Mouse (Mus musculus): Measurements from ENCODE around the gene Art2b.
"Not testable (repeated sequence)": the region's sequence is repeated elsewhere in the genome, so short reads cannot be mapped to it uniquely, and the experiment has no call there.

Gene Art2b

DNA sequence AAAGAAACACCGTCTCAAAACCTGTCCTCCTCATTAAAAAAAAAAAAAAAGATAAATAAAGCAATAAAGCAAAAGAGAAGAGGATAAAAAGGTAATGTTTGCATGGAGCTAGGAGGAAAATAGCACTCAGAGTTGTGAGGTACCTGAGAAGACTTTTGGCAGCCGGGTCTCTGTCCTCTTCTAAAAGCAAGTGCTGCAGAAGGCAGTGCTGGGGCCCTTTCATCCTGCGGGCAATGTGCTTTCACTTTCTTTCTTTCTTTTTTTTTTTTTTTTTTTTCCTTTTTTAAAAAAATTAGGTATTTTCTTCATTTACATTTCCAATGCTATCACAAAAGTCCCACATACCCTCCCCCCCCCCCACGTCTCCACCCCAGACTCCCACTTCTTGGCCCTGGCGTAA, at the start of gene Art2b:
Art2b (minus strand) TSS at position 193 of the 400 bp plus-strand sequence.
- in situ Hi-C loops (cut with MboI, MseI): no loop called here

DNA sequence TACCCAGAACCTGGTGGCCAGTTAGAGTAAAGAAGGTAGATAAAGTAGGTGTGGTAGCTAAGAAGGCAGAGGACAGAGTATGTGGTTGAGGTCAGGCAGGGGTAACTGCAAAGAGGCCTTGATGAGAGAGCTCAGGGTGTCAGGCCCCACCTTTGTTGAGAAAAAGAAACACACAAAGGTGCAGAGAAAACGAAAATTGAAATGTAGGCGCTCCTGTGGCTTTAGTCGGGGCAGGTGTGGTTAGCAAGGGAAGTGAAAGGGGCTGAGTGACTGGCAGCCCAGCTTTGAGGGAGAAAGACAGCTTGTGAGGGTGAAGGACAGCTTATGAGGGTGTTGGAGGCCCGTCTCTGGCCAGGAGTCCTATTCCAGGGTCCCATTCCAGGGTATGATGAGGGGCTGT, 49.1 kb upstream of the Art2b start:
- in situ Hi-C loops (cut with MboI, MseI): no loop called here

DNA sequence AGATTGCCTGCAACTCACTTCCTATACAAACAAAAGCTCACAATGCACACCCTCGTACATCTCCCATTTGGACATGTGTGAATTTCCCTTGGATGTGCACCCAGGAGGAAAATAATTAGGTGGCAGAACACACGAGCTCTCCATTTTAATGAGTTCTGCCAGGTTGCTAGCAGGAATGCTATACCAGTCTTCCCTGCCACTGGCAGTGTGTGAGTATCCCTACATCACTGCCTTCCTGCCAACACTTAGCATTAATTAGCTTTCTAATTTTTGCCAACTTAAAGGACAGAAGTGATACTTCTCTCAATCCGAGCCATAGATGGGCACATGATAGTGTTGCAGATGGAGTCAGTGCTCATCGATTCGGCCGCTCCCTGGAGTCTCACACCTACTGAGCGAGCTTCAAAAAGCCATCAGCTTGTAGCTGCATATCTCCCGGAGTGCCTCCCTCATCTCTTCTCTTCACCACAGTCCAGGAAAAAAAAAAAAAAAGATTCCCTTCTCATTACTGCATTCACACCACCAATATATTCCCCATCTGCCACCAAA, 48.3 kb upstream of the Art2b start:
- in situ Hi-C loops (cut with MboI, MseI): no loop called here

DNA sequence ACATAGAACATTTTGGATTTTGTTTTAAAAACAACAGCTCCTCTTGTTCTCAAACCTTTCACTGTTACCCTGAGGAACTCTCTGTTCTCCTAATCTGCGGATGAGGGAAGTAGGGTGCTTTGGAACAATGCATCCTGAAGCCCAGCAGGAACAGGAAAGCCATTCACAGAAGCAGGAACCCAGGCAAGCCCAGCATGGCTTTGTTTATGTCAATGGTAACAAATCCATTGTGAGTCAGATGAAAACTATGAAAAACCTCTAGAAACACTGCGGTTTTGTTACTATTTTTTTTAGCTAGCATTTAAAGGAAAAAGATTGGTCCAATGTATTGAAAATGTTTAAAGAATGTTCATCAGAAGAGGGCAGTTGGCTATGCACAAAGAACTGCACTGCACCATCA, 43.1 kb upstream of the Art2b start:
- in situ Hi-C loops (cut with MboI, MseI): no loop called here

DNA sequence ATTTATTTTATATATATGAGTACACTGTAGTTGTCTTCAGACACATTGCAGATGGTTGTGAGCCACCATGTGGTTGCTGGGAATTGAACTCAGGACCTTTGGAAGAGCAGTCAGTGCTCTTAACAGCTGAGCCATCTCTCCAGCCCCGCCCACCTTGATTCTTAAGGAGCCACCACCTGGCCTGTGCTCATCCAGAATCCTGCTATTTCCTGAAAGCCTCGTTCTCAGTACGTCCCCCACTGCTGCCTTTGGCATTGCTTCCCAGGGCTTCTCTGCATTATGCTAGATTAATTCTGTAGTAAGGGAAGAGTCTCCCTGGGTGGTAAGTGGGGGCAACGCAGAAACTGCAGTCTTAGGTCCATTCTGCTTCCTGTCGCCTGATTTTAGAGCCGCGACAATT, 41.8 kb upstream of the Art2b start:
- in situ Hi-C loops (cut with MboI, MseI): not testable (repeated sequence)

DNA sequence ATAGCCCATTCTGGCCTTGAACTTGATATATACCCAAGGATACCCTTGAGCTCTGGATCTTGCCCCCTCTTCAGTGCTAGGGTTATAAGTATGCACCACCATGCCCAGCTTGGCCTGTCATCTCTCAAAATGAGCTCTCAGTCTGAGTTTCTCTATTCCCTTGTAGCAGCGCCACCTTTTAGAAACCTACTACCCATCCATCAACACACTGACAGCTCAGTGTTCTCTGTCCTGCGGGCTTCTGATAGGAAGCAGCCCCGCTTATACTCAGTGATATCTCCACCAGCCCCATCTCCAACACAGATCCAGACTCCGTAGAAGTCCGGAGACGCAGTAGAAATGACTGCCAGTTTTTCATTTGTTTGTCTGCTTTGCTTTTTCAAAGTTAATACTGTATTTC, 38.9 kb upstream of the Art2b start:
- in situ Hi-C loops (cut with MboI, MseI): no loop called here

DNA sequence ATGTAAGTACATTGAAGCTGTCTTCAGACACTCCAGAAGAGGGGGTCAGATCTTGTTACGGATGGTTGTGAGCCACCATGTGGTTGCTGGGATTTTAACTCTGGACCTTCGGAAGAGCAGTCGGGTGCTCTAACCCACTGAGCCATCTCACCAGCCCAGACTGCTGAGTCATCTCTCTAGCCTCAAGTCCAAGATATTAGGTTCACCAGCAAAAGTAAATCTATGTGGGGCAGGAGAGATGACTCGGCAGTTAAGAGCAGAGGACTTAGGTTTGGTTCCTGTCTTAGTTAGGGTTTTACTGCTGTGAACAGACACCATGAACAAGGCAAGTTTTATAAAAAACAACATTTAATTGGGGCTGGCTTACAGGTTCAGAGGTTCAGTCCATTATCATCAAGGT, 36.5 kb upstream of the Art2b start:
- in situ Hi-C loops (cut with MboI, MseI): not testable (repeated sequence)

DNA sequence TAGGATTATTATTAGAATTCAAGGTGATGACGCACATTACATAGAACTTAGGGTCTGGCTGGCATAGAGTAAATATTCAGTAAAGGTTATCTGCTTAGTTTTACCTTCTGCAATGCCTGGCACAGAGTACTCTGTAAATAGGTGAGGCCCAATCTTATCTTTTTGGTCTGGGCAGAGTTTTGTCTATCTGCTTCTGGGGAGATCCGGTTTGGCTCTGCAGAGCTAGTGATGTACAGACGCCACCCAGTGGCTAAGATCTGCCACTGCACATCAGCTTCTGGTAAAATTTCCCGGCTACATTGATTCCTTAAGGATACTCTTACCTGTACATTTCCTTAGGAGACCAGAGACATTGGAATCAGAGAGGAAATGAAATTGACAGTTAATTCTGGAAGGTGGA, 35.0 kb upstream of the Art2b start:
- in situ Hi-C loops (cut with MboI, MseI): no loop called here

DNA sequence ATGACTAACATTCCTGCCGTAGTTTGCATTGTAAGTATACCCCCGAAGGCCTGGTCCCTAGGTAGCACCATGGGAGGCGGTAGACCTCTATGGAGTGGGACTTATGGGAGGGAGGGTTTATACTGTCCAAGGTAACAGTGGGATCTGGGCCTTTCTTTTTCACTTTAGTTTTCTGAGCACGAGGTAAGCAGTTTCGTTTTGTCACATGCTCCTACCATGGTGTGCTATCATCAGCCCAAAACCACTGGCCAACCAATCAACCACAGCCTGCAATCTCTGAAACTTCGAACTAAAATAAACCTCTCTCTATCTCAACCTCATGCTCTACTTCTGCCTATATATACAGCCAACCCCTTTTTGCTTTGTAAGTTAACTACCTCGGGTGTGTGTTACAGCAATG, 32.9 kb upstream of the Art2b start:
- in situ Hi-C loops (cut with MboI, MseI): no loop called here

DNA sequence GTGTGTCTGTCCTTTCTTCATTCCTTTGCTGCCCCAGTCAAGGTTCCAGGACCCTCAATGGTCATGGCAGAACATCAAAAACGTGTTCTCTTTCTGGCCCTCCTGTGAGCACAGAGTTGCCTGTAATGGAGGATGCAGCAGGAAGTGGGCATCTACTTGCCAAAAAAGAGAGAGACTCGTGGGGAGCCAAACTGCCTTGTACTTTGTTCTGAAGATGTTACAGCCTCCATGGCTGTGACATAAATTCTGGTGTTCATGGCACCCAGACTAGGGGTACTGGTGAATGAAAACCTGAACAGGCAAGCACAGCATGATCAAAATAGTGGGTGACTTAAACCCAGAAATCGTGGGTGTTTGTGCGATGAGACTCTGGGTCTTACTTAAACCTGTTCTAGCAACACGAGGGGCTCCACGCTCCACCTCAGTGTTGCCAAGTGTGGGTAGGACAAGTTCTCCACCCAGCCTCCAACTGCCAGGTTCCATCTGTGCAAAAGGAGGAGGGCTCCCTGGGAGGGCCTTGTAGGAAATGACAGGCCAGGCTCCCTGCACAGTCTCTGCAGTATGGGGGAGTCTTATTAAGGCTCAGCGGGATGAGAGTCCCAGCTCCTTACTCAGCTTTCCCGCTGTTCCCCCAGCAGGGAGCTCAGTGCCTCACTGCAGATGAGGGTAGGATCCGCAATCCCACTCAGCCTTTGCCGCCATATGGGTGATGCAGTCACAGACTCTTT, 32.2 kb upstream of the Art2b start:
- in situ Hi-C loops (cut with MboI, MseI): no loop called here

DNA sequence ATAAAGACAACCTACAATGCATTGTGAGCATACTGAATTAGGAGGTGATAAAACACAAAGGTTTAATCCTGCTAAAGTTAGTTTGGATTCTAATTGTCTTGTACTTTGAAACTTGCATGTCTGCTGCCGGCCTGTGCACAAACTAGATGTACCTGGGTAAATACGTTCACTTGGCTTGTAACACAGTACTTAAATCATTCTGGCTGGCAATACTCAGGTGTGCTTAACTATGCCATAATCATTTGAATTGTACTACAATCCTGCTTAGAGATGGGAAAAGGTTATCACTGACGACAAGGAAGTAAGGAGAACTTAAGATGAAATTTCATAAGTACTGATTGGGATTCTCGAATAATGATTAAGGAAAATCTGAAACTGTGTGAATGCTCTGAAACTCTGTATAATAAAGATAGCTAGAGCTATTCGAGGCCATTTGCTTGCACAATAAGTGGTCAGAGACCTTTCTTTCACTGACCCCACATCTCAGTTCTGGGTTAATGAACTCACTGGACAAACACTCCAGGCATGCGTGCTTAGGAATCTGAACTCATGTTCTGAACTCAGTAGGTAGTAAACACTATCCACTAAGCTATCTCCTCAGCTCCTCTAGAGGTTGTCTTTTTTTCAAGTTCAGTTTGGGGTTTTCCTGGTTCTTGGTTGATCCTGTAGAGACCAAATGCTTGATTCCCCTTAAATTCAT, 30.9 kb upstream of the Art2b start:
- in situ Hi-C loops (cut with MboI, MseI): no loop called here

DNA sequence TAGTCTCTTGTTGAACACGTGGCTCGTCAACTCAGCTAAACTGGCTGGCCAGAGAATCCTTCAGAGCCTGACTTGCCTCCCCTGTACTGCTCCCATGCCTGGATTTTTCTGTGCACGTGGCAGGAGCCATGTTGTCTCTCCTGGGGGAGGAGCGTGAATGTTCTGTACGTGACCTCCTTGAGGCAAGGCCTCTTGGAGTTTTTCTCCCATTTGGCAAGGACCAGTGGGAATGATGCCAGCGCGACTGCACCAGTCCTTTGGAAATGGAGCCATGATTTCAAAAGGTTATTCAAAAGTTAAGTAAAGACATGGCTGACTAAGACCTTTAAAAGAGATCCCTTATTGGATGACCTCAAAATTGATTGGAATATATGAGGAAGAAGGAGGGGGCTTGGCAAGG, 30.0 kb upstream of the Art2b start:
- in situ Hi-C loops (cut with MboI, MseI): no loop called here

DNA sequence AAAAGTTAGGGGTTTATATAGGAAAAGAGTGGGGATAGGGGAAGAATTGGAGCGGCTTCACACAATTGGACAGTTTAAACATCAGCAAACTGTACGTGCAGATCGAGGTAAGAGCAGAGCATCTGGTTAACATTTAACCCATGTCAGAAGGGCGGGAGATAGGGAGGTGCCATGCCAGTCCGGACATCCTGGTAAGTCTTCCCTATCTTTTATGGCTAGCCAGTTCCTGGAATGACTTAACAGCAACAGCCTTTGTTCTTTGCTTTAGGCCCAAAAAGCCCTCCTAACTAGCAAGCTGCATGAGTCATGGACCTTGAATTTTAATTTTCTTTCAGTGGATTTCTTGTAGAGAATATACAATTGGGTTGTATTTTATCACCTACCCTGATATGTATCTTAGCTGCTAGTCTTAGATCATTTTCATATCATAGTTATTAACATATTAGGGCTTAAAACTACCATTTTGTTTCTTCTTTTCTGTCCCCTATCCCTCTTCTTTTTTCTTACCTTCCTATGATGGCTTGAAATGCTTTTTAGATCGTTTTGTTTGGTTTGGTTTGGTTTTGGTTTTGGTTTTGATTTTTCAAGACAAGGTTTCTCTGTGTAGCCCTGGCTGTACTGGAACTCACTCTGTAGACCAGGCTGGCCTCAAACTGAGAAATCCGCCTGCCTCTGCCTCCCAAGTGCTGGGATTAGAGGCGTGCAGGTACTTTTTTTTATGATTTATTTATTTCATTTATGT, 27.6 kb upstream of the Art2b start:
- in situ Hi-C loops (cut with MboI, MseI): not testable (repeated sequence)

DNA sequence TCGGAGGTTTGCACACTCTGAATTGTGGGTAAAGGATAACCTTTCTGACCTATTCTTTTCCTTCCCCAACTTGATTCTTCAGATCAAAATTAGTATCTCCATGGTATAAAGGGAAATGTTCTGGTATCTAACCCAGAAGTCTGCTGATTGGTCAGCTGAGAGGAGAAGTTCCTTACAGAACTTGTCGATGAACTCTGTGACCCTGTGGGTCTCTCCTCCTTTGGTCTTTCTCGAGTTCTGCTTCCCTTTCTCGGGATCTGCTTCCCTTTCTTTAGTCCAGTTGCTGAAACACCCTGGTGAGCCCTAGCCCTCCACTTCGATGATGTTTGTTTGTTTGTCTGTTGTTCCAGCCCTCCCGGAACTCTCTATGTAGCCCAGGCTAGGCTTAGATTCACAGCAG, 22.4 kb upstream of the Art2b start:
- in situ Hi-C loops (cut with MboI, MseI): no loop called here

DNA sequence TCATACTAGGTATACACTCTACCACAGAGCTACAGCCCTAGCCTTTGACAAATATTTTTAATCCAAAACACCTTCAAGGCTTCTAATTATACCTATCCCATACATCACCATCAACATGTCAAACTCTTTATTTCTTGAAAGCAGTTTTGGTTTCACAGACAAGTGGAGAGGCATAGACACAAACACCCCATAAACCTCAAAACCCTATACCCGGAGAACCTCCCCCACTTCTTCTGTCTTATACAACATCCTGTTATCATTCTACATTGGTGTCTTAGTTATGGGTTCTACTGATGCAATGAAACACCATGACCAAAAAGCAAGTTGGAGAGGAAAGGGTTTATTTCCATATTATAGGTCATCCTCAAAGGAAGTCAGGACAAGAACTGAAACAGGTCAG, 15.0 kb upstream of the Art2b start:
- in situ Hi-C loops (cut with MboI, MseI): no loop called here

DNA sequence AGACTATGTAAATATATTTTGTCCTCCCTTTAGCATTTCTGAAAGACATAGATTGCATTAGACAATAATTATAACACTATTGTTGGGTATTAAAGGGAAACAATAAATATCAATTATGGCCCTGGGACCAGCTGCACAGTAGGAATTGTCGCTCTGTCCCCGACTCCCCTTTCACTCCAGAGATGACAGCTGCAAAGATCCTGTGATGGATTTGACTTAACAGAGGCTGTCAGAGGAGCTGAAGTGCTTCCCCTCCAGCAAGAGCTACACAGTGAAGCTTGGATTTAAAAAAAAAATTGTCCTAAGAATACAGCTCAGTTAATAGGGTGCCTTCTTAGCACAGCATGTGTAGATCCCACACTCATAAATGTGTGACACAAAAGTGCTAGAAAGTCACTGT, 13.1 kb upstream of the Art2b start:
- in situ Hi-C loops (cut with MboI, MseI): loop anchor here (10.0 kb wide), 1 partner anchor 414 kb away; no protein-coding TSS in a partner anchor

DNA sequence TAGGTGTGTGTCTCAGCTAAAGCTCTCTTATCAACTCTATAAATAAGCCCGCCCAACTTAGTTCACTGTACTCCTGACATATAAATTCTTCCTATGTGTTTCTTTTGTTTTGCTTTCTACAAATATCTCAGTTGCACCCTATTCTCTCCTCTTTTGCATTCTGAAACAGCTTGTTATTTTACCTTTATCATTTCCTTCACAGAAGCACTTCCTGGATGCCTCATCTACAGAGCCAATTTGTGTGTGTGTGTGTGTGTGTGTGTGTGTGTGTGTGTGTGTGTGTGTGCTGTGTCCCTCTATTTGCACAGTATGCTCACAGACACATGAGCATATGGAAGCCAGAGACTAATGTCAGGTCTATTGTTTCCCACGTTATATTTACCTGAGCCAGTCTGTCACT, 9.6 kb upstream of the Art2b start:
- in situ Hi-C loops (cut with MboI, MseI): loop anchor here (10.0 kb wide), 1 partner anchor 410 kb away; no protein-coding TSS in a partner anchor

DNA sequence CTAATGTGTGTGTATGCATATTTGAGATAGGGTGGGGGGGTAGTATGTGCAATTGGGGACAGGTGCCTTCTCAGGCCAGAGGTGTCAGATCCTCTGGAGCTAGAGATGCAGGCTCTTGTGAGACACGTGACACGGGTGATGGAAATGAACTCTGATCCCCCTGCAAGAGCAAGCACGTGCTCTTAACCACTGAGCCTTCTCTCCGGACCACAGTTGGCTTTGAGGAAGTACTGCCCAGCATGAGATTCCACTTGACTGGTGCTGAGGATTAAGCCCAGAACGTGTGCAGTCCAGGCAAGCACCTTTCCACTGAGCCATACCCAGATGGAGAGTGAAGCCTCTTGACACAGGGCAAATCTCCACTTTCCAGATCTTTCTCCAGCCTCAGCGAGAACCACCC, 1.1 kb downstream of the Art2b start:
- in situ Hi-C loops (cut with MboI, MseI): not testable (repeated sequence)

DNA sequence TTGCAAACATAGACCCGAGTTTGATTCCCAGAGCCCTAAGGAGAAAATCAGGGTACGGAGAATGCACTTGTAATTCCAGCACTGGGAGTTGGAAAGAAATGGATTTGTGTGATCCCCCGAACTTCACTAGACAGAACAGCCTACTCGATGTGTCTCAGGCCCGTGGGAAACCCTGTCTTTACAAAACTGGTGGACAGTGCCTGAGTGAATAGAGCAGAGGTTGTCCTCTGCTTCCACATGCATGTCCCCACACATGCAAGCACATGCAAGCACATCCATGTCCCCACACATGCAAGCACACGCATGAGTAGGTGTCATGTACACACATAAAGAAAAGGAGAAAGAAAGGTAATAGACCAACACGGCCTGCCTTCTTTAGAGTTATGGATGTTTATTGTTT, 3.4 kb downstream of the Art2b start:
- in situ Hi-C loops (cut with MboI, MseI): no loop called here

DNA sequence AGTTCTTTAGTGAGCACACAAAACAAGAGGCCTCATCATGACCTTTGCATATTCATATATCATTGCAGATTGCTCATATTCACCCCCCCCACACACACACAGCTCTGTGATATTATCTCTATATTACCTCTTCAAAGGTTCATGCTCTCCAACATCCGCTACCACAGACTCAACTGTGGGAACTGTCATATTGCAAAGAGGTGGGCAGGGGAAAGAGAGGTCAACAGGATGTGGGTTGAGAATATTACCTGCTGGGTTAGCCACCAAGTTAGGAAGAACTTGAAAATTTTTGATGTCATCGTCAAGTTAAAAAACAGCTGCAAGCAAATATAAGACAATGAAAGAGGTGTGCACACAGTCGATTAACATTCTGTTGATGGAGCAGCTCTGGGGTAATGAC, 4.5 kb downstream of the Art2b start:
- in situ Hi-C loops (cut with MboI, MseI): not testable (repeated sequence)

DNA sequence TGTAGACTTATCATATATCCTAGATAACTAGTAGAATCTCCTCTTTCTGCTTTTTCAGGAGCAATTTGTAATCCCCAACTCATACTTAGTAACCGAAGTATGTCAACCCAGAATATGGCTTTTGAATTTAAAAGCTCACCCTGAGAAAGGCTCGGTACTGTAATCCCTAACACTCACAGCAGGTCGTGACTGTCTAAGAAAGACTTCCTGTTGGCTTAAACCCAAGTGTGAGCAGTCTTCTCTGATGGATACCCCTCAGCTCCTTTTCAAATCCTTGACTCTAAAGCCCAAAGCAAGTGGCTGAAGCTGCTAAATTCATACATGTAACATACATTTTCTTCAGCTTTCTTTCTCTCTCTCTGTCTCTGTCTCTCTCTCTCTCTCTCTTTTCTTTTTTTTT, 11.0 kb downstream of the Art2b start:
- in situ Hi-C loops (cut with MboI, MseI): no loop called here

DNA sequence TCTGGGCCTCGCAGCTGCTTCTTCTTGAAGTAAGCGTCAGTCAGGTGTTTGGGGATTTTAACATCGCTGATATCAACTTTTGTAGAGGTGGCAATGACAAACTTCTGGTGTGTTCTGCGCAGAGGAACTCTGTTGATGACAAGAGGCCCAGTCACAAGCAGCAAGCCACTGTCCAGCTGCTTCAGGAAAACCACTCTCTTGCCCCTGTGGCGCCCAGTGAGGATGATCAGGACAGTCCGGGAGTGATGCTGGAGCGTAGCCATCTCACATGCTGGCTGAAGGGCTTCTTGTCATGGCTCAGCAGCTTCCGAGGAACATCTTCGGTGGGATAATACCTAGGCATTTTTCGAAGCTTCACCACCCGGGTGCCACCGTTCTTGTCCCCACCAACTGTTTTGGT, 11.8 kb downstream of the Art2b start:
- in situ Hi-C loops (cut with MboI, MseI): not testable (repeated sequence)
